Mouse (Mus musculus): ENCODE measurements around the gene Gm21518. TPM values are rescaled to one million over a fixed set of nuclear protein-coding genes. Genes with fewer than 3 reads are reported as not detected.
"Not testable (repeated sequence)": the region's sequence is repeated elsewhere in the genome, so short reads cannot be mapped to it uniquely, and the experiment has no call there.

The Gm21518 gene
- not detected in 2 replicates for polyA plus RNA-seq (2014; fragmentation: Nextera tagmentation; extraction: Ambion mirVana)

DNA sequence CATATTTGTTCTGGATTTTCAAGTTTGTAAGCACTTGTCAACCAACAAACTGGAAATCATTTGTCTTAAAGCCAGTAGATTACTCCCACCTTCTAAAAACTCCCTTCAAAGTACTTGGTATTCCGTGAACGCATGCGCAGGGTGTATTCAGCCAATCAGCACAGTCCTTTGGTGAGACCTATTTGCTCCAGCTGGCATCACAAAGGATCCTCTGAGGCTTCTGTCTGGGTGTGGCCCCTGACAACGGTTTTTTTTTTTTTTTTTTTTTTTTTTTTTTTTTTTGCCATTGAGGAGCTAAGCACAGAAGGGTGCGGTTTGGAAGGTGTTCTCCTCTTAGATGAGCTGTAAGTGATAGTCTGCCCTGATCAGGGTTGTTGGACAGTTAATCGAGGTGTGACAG lies at the start of gene Gm21518:
Gene Gm21518, plus strand, starts transcription at position 301 of the 400 bp plus-strand sequence.
- H3K27me3 ChIP-seq (ENCODE audit: control insufficient read depth, insufficient read depth, low read length); H3K4me3 ChIP-seq (replicated peaks; ENCODE audit: low read length); H3K27ac ChIP-seq; H3K4me1 ChIP-seq (replicated peaks; ENCODE audit: control insufficient read depth, insufficient read depth, low read length); ATAC-seq (ENCODE audit: low FRiP score); DNase-seq (ENCODE audit: low spot score); H3K36me3 ChIP-seq (replicated peaks; ENCODE audit: control insufficient read depth, insufficient read depth); H3K9ac ChIP-seq; H3K4me2 ChIP-seq (replicated peaks); H3K9me3 ChIP-seq (ENCODE audit: control insufficient read depth, low read length): not testable (repeated sequence)
- no CpG with 5 or more reads among the region's 6 CpGs for WGBS
